Mouse (Mus musculus) intestine, embryonic 15.5 days (tissue): ENCODE measurements at regions not wholly inside any gene's neighbourhood (a gene's known extent, or its start where the extent isn't known, plus 50 kb on each side); places are given as distances from the start of the nearest gene placed in this dataset.

Source experiments
- ATAC-seq: fragments of 200-750 bp; cut with Nextera tagmentation; 2 replicates; pipeline ENCODE4 v1.8.0; 2017; ENCODE audit warnings: moderate TSS enrichment, moderate library complexity
- H3K27ac ChIP-seq: fragments of 300-500 bp; sonication (generic); 2 replicates; pipeline ENCODE4 v1.5.1; 2015; ENCODE audit warnings: mild to moderate bottlenecking, inconsistent platforms
- H3K27me3 ChIP-seq: fragments of 300-500 bp; sonication (generic); replicated peaks from 2 replicates; pipeline ENCODE4 v1.6.1; 2015; ENCODE audit warnings: inconsistent platforms
- H3K36me3 ChIP-seq: fragments of 300-500 bp; sonication (generic); 2 replicates; pipeline ENCODE4 v1.6.1; 2015; ENCODE audit warnings: inconsistent platforms
- H3K4me1 ChIP-seq: fragments of 300-500 bp; sonication (generic); replicated peaks from 2 replicates; pipeline ENCODE4 v1.6.1; 2015; ENCODE audit warnings: inconsistent platforms
- H3K4me2 ChIP-seq: fragments of 300-500 bp; sonication (generic); replicated peaks from 2 replicates; pipeline ENCODE4 v1.6.1; 2015; ENCODE audit warnings: mild to moderate bottlenecking, inconsistent platforms
- H3K4me3 ChIP-seq: fragments of 300-500 bp; sonication (generic); replicated peaks from 2 replicates; pipeline ENCODE4 v1.5.1; 2015; ENCODE audit warnings: inconsistent platforms
- H3K9ac ChIP-seq: fragments of 300-500 bp; sonication (generic); 2 replicates; pipeline ENCODE4 v1.6.1; 2015; ENCODE audit warnings: inconsistent platforms
- H3K9me3 ChIP-seq: fragments of 300-500 bp; sonication (generic); 2 replicates; pipeline ENCODE4 v1.6.1; 2016; ENCODE audit warnings: inconsistent platforms
- WGBS: fragments of 180-500 bp; shearing (Covaris S2); methylation state at CpG from one replicate; pipeline ENCODE4 v1.1.7; 2015; 5-methylcytosine and 5-hydroxymethylcytosine counted together

DNA sequence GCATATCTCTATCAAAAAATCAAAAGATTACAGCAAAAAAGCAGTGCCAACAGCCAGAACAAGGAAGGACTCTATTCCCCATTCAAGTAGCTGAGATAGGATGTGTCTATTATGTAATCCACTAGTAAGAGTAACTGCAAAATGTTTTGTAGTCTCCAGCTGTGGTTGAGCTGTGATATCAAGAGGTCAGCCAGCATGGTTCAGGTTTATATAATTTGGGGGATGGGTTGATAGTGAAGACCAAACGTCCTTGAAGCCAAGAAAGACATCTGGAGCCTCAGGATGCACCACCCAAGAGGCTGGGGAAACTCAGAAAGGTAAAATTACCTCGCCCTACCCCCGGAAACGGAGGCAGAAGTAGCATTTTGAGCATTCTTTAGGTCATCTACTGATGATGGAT, 158.3 kb upstream of the Plxnc1 start:
- no peaks in the 10 kb centered on the region for H3K36me3 ChIP-seq
- H3K4me1 ChIP-seq: no peaks in the 10 kb centered on the region
- no peaks in the 10 kb centered on the region for H3K9me3 ChIP-seq
- no peak overlapping the region for H3K27ac ChIP-seq
- no peak overlapping the region for H3K9ac ChIP-seq
- 76% methylated on average over 4 of the region's 4 CpGs for WGBS
- ATAC-seq: no peak
- H3K4me3 ChIP-seq: no peak overlapping the region
- H3K27me3 ChIP-seq: no peaks in the 10 kb centered on the region
- no peak overlapping the region for H3K4me2 ChIP-seq

DNA sequence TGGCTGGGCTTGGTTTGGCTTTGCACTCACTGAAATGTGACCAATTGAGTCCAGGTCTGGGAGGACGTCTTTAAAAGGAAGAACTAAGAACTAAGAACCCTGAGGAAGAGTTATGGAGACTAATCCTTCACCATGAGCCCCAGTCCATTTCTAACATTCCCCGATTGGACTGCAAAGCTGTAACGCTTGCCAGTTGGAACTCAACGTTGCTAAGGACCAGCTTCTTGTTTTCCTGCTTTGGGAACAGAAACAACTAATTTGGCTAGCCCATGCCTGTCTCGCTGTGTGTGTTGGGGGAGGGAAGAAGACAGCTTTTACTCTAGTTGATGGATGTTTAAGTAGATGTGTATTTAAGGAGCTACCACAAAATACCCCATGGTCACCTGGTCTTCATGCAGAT, 155.3 kb upstream of the Plxnc1 start:
- H3K36me3 ChIP-seq: no peaks in the 10 kb centered on the region
- no peak for ATAC-seq
- no peak overlapping the region for H3K4me3 ChIP-seq
- H3K4me1 ChIP-seq: no peaks in the 10 kb centered on the region
- no peaks in the 10 kb centered on the region for H3K9me3 ChIP-seq
- no peak overlapping the region for H3K4me2 ChIP-seq
- H3K27me3 ChIP-seq: no peaks in the 10 kb centered on the region
- no peak overlapping the region for H3K27ac ChIP-seq
- WGBS: 75% methylated on average over 5 of the region's 5 CpGs
- no peak overlapping the region for H3K9ac ChIP-seq

DNA sequence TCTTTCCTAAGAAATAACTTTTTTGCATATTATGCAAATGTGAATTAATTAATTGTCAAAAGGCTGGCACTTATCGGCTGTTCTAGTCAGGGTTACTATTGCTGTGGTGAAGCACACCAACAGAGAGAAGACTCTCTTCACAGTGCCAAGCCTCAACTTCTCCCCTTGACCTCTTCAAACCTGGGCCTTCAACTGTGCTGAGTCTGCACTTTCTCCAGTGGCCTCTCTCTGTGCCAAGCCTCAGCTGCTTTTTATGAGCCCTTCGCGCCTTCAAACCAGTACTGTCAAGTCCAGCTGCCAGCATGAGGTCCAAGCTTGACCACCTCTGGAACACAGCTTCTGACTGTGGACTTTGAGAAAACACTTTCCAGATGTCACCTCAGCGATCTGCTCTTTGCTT, 151.2 kb upstream of the Plxnc1 start:
- 83% methylated on average over 4 of the region's 4 CpGs for WGBS
- Histone ChIP-seq H3K9me3 (no peaks in the 10 kb centered on the region), H3K27ac (no peak overlapping the region), H3K9ac (no peak overlapping the region), H3K4me3 (no peak overlapping the region), H3K4me1 (no peaks in the 10 kb centered on the region), H3K36me3 (no peaks in the 10 kb centered on the region), H3K27me3 (no peaks in the 10 kb centered on the region), H3K4me2 (no peak overlapping the region)
- no peak for ATAC-seq

- Histone ChIP-seq H3K27me3 (no peaks in the 10 kb centered on the region), H3K36me3 (no peaks in the 10 kb centered on the region), H3K9ac (no peak overlapping the region), H3K4me3 (no peak overlapping the region), H3K27ac (no peak overlapping the region), H3K9me3 (no peaks in the 10 kb centered on the region), H3K4me1 (no peaks in the 10 kb centered on the region), H3K4me2 (no peak overlapping the region)
- no peak for ATAC-seq
- WGBS: 78% methylated on average over 8 of the region's 8 CpGs
Observed at GRCm38 (mm10) chr10:95094771-95095170, 150.1 kb upstream of the Plxnc1 start.

GRCm38 (mm10) chr10:95093266-95093665, 148.6 kb upstream of the Plxnc1 start:
- Histone ChIP-seq H3K9ac (no peak overlapping the region), H3K4me1 (no peaks in the 10 kb centered on the region), H3K9me3 (no peaks in the 10 kb centered on the region), H3K27me3 (no peaks in the 10 kb centered on the region), H3K27ac (0 out of 2 replicates have a peak overlapping the region, but pooled peaks have one; percentile 13), H3K4me2 (no peak overlapping the region), H3K36me3 (no peaks in the 10 kb centered on the region), H3K4me3 (no peak overlapping the region)
- 51% methylated on average over 5 of the region's 5 CpGs for WGBS
- peak; percentile 91 for ATAC-seq

GRCm38 (mm10) chr10:95091086-95091485, 146.5 kb upstream of the Plxnc1 start:
- Histone ChIP-seq H3K4me1 (0 out of 2 replicates have a peak, but pooled peaks cover 2% of the 10 kb centered on the region), H3K9ac (no peak overlapping the region), H3K4me2 (no peak overlapping the region), H3K36me3 (no peaks in the 10 kb centered on the region), H3K9me3 (no peaks in the 10 kb centered on the region), H3K4me3 (no peak overlapping the region), H3K27me3 (no peaks in the 10 kb centered on the region), H3K27ac (no peak overlapping the region)
- no peak for ATAC-seq
- WGBS: 65% methylated on average over 6 of the region's 6 CpGs

DNA sequence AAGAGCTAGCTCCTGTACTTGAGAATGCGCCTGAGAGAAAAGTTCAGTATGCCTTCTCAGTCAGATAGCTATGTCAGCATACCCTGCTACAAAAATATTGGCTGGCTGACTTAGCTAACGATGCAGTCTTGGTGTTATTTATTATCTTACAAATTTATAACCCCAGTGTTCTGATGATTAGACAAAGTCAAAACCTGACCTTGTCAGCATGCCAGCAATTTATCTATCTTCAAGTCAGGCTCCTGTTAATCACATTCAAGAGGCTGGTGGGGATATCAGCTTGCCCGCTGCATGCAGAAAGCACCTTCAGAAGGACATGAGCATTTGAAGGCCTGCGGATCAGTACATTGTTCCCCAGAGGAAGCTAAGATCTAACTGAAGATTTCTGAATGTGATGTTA, 146.0 kb upstream of the Plxnc1 start:
- Histone ChIP-seq H3K27me3 (no peaks in the 10 kb centered on the region), H3K27ac (no peak overlapping the region), H3K4me2 (no peak overlapping the region), H3K4me1 (0 out of 2 replicates have a peak, but pooled peaks cover 2% of the 10 kb centered on the region), H3K9me3 (no peaks in the 10 kb centered on the region), H3K36me3 (no peaks in the 10 kb centered on the region), H3K4me3 (no peak overlapping the region), H3K9ac (no peak overlapping the region)
- no peak for ATAC-seq
- 78% methylated on average over 4 of the region's 4 CpGs for WGBS

DNA sequence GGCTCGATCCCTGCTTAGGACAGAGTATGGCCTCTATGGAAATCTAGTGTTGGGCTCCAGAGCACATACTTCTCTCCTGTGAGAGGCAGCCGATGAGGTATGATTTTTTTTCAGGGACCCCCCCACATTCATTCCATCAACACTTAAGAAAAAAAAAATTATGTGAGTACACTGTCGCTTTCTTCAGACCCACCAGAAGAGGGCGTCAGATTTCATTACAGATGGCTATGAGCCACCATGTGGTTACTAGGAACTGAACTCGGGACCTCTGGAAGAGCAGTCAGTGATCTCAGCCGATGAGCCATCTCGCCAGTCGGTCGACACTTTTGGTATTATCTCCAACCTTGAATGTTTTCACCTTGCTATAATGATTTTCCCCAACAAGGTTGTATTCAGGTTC, 145.4 kb upstream of the Plxnc1 start:
- H3K36me3 ChIP-seq: no peaks in the 10 kb centered on the region
- ATAC-seq: no peak
- H3K9ac ChIP-seq: no peak overlapping the region
- no peak overlapping the region for H3K4me3 ChIP-seq
- H3K27ac ChIP-seq: no peak overlapping the region
- no peak overlapping the region for H3K4me2 ChIP-seq
- H3K4me1 ChIP-seq: 0 out of 2 replicates have a peak, but pooled peaks cover 2% of the 10 kb centered on the region
- 89% methylated on average over 9 of the region's 9 CpGs for WGBS
- no peaks in the 10 kb centered on the region for H3K27me3 ChIP-seq
- H3K9me3 ChIP-seq: no peaks in the 10 kb centered on the region

DNA sequence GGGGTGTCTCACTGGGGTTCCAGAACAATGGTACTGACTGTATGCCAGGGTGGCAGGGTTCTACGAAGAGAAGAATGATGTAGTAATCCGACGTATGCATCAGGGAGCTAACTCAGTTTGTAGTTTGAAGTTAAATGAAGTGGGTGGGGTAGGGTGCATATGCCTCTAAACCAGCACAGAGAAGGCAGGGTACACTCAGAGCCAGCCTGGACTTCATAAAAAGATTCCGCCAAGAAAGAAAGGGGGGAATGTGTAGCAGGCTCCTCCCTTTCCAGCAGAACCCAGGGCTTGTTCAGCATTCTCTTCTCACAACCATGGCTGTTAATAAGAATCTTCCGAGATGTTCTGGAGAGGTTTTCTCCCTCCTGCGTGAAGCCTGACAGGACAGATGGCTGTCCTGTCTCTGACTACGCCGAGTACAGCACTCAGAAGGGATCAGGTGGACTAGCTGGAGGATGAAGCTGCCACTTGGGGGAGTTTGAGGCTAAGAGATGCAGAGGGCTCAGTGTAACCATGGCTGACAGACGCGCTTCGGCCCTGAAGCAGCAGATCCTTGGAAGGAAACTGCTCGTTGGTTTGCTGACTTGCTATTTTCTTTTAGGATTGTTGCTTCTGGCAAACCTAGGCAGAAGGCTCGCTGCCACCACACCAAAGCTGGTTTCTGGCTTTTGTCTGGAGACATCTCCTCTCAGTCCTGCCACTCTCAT, 143.4 kb upstream of the Plxnc1 start:
- no peaks in the 10 kb centered on the region for H3K27me3 ChIP-seq
- WGBS: 37% methylated on average over 13 of the region's 13 CpGs
- ATAC-seq: peak; percentile 87
- no peaks in the 10 kb centered on the region for H3K9me3 ChIP-seq
- H3K4me3 ChIP-seq: no peak overlapping the region
- H3K27ac ChIP-seq: no peak overlapping the region
- H3K9ac ChIP-seq: no peak overlapping the region
- no peaks in the 10 kb centered on the region for H3K36me3 ChIP-seq
- no peak overlapping the region for H3K4me2 ChIP-seq
- H3K4me1 ChIP-seq: 0 out of 2 replicates have a peak, but pooled peaks cover 2% of the 10 kb centered on the region

GRCm38 (mm10) chr10:95086755-95087154, 142.1 kb upstream of the Plxnc1 start:
- Histone ChIP-seq H3K4me2 (no peak overlapping the region), H3K4me1 (0 out of 2 replicates have a peak, but pooled peaks cover 2% of the 10 kb centered on the region), H3K9me3 (no peaks in the 10 kb centered on the region), H3K27ac (no peak overlapping the region), H3K36me3 (no peaks in the 10 kb centered on the region), H3K27me3 (no peaks in the 10 kb centered on the region), H3K4me3 (no peak overlapping the region), H3K9ac (no peak overlapping the region)
- no peak for ATAC-seq
- 55% methylated on average over 4 of the region's 4 CpGs for WGBS

DNA sequence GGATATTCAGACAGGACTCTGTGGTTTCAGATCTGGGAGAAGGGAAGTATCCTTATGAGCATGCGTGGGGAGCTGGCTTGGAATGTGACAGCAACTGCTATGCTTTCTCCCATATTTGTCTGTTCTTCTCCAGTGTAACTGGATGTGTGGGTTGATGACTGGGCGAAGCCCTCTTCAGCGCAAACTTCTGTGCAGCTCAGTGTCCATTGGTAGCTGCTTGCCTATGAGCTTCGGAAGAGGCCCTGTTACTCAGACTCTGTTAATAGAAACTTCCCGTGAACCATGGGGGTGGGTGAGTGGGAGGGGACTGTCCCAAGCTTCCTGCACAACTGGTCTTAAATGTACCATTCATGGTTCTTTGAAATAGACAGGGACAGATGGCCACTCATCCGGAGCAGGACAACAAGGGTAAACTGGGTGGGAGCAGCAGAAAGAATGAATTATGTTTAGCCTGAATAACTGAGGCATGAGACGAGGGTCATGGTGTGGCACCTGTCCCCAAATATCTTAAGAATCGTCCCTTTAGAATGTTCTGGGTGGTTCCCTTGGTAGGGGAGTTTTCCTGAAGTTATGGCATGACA, 141.1 kb upstream of the Plxnc1 start:
- H3K4me1 ChIP-seq: 0 out of 2 replicates have a peak, but pooled peaks cover 2% of the 10 kb centered on the region
- no peak overlapping the region for H3K9ac ChIP-seq
- H3K4me2 ChIP-seq: no peak overlapping the region
- H3K4me3 ChIP-seq: no peak overlapping the region
- WGBS: 83% methylated on average over 8 of the region's 8 CpGs
- H3K9me3 ChIP-seq: no peaks in the 10 kb centered on the region
- ATAC-seq: no peak
- H3K27me3 ChIP-seq: no peaks in the 10 kb centered on the region
- H3K36me3 ChIP-seq: no peaks in the 10 kb centered on the region
- no peak overlapping the region for H3K27ac ChIP-seq

- 0 out of 2 replicates have a peak, but pooled peaks cover 2% of the 10 kb centered on the region for H3K4me1 ChIP-seq
- H3K36me3 ChIP-seq: no peaks in the 10 kb centered on the region
- no peak overlapping the region for H3K4me3 ChIP-seq
- H3K27ac ChIP-seq: no peak overlapping the region
- no peak overlapping the region for H3K9ac ChIP-seq
- WGBS: 55% methylated on average over 14 of the region's 14 CpGs
- no peak; the same call in 1 of the 2 replicates for ATAC-seq
- no peaks in the 10 kb centered on the region for H3K9me3 ChIP-seq
- no peak overlapping the region for H3K4me2 ChIP-seq
- H3K27me3 ChIP-seq: no peaks in the 10 kb centered on the region
Observed at GRCm38 (mm10) chr10:95083341-95084148, 138.9 kb upstream of the Plxnc1 start.
